Mouse (Mus musculus): ENCODE results near the gene Racgap1. TPM values are rescaled to one million over a fixed set of nuclear protein-coding genes. Genes with fewer than 3 reads are reported as not detected.
A peak's percentile ranks its signal among the peaks of the same experiment; 100 is the strongest.

The Racgap1 gene
- total RNA-seq, 2 experiments from 2014 or later = 3.8 to 6.8 TPM

GRCm38 (mm10) chr15:99619821-99620220 is 31.6 kb downstream of the Racgap1 start:
- DNase-seq (ENCODE audit: low spot score in 2 of 2) = peak; percentile 37 to 67

- DNase-seq (ENCODE audit: low spot score in 2 of 2) = no peak
Measured at GRCm38 (mm10) chr15:99618595-99618994, 32.9 kb downstream of the Racgap1 start.

- DNase-seq (ENCODE audit: low spot score in 2 of 2) = no peak
Measured at GRCm38 (mm10) chr15:99615246-99615645, 36.2 kb downstream of the Racgap1 start.

- no peak for DNase-seq (ENCODE audit: low spot score in 2 of 2)
Measured at GRCm38 (mm10) chr15:99614753-99615152, 36.7 kb downstream of the Racgap1 start.

GRCm38 (mm10) chr15:99614273-99614672 is 37.2 kb downstream of the Racgap1 start:
- no peak for DNase-seq (ENCODE audit: low spot score in 2 of 2)

GRCm38 (mm10) chr15:99611563-99611962 is 39.9 kb downstream of the Racgap1 start:
- DNase-seq (ENCODE audit: low spot score in 2 of 2) = no peak

GRCm38 (mm10) chr15:99608382-99609125 is 42.9 kb downstream of the Racgap1 start:
- no peak for DNase-seq (ENCODE audit: low spot score in 2 of 2)

GRCm38 (mm10) chr15:99607388-99608113 is 43.9 kb downstream of the Racgap1 start:
- DNase-seq (ENCODE audit: low spot score in 2 of 2) = peak; percentile 37 to 64

GRCm38 (mm10) chr15:99606515-99606914 is 44.9 kb downstream of the Racgap1 start:
- DNase-seq (ENCODE audit: low spot score in 2 of 2) = peak in 1 of 2 experiments; percentile 61

GRCm38 (mm10) chr15:99605595-99605994 is 45.9 kb downstream of the Racgap1 start:
- DNase-seq (ENCODE audit: low spot score in 2 of 2) = no peak

GRCm38 (mm10) chr15:99603216-99603615 is 48.2 kb downstream of the Racgap1 start:
- DNase-seq (ENCODE audit: low spot score in 2 of 2) = no peak

GRCm38 (mm10) chr15:99602206-99602820 is 49.1 kb downstream of the Racgap1 start:
- no peak for DNase-seq (ENCODE audit: low spot score in 2 of 2)

- no peak for DNase-seq (ENCODE audit: low spot score in 2 of 2)
Measured at GRCm38 (mm10) chr15:99601823-99602120, 49.7 kb downstream of the Racgap1 start.

GRCm38 (mm10) chr15:99600986-99601822 is 50.3 kb downstream of the Racgap1 start, which contains the start of gene Aqp6:
Gene Aqp6 (plus strand): TSS chr15:99601400.
- DNase-seq (ENCODE audit: low spot score in 2 of 2) = no peak

- no peak for DNase-seq (ENCODE audit: low spot score in 2 of 2)
Measured at GRCm38 (mm10) chr15:99599245-99600070, 52.0 kb downstream of the Racgap1 start.

- no peak for DNase-seq (ENCODE audit: low spot score in 2 of 2)
Measured at GRCm38 (mm10) chr15:99597596-99597995, 53.9 kb downstream of the Racgap1 start.

GRCm38 (mm10) chr15:99596841-99597240 is 54.6 kb downstream of the Racgap1 start:
- no peak for DNase-seq (ENCODE audit: low spot score in 2 of 2)

- DNase-seq (ENCODE audit: low spot score in 2 of 2) = peak; percentile 81 to 93
Measured at GRCm38 (mm10) chr15:99596056-99596687, 55.3 kb downstream of the Racgap1 start.

GRCm38 (mm10) chr15:99594951-99595350 is 56.5 kb downstream of the Racgap1 start:
- no peak for DNase-seq (ENCODE audit: low spot score in 2 of 2)

- no peak for DNase-seq (ENCODE audit: low spot score in 2 of 2)
Measured at GRCm38 (mm10) chr15:99592877-99593276, 58.6 kb downstream of the Racgap1 start.
